Mouse (Mus musculus): ENCODE results near the gene Fam129c. TPM values are rescaled to one million over a fixed set of nuclear protein-coding genes. Genes with fewer than 3 reads are reported as not detected.
A peak's percentile ranks its signal among the peaks of the same experiment; 100 is the strongest.

Gene Fam129c
- polyA plus RNA-seq, 1 experiment from 2014 or later = 0.77 TPM

DNA sequence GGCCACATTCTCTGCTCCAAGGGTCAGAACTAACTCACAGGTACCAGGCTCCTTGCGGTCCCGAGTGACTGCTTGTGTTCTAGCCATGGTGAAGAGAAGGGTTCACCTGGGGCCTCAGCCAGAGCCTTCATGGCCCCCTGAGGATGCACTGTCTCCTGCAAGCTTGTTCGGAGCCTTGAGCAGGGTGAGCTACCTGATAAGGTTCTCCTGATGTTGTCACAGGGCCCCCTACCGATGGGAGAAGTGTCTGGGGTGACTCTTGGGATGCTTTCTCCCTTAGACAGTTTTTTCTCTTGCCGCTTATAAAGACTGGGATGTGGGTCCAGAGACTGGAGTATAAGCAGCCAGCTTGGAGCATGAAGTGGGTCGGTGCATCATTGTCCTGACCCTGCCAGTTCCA is 1.1 kb upstream of the Fam129c start:
- Histone ChIP-seq H3K36me3 (ENCODE audit: control insufficient read depth, insufficient read depth) (no peaks in the 10 kb centered on the region; the same call in 1 of the 2 replicates), H3K4me3 (ENCODE audit: low read depth, low read length) (no peak overlapping the region), H3K27me3 (replicated peaks; ENCODE audit: control insufficient read depth, insufficient read depth, low read length) (peaks cover under 1% of the 10 kb centered on the region; the same call in 1 of the 2 replicates), H3K4me2 (replicated peaks; ENCODE audit: low read depth) (no peak overlapping the region), H3K27ac (ENCODE audit: low read depth, low read length) (no peak overlapping the region), H3K4me1 (replicated peaks; ENCODE audit: control insufficient read depth, insufficient read depth, low read length) (peaks cover 11% of the 10 kb centered on the region; the same call in 1 of the 2 replicates), H3K9ac (ENCODE audit: low read depth, low read length) (no peak overlapping the region), H3K9me3 (ENCODE audit: control insufficient read depth) (no peaks in the 10 kb centered on the region)
- ATAC-seq = no peak
- WGBS = 60% methylated on average over 6 of the region's 6 CpGs
- no peak for TF ChIP-seq CTCF (IDR thresholded peaks at IDR 0.05; ENCODE audit: low read depth)

DNA sequence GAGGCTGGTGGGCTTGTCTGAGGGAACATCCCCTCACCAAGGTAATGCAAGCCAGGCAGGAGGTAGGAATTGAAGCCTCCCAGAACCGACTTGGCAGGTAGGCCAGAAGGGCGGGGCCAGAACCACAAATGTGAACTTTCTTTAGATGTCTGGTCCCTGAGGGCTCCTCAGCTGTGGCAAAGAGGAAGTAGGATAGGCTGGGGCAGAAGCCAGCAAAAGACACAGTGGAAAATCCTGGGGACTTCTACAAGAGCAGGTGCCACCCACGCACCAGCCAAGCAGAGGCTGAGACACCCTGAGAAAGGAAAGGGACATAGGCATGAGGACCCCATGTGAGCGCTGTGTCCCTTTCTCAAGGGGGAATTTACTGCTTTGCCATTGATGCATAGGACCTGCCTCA is 650 bp upstream of the Fam129c start:
- H3K36me3 ChIP-seq (ENCODE audit: control insufficient read depth, insufficient read depth) = no peaks in the 10 kb centered on the region; the same call in 1 of the 2 replicates
- 74% methylated on average over 4 of the region's 4 CpGs for WGBS

DNA sequence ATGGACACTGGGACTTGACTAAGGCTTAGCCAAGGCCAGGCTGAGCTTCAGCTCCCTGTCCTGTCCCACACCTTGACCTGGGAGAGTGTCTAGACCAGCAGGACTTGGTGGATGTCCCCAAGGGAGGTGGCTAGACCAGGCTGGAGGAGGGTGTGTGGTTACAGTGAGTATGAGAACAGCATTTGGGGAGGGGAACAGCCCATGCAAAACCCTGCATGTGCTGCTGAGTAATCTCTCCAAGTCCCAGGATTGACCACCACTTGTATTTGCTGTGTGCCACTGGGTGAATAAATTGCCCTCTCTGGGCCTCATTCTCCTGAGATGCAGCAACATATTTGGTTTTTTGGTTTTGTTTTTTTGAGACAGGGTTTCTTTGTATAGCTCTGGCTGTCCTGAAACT is 927 bp downstream of the Fam129c start:
- no peak overlapping the region for H3K4me2 ChIP-seq (replicated peaks; ENCODE audit: low read depth)
- H3K4me3 ChIP-seq (ENCODE audit: low read depth, low read length) = no peak overlapping the region
- no peak for ATAC-seq
- TF ChIP-seq CTCF (IDR thresholded peaks at IDR 0.05; ENCODE audit: low read depth) = no peak
- no peak overlapping the region for H3K27ac ChIP-seq (ENCODE audit: low read depth, low read length)
- no peaks in the 10 kb centered on the region for H3K9me3 ChIP-seq (ENCODE audit: control insufficient read depth)
- H3K9ac ChIP-seq (ENCODE audit: low read depth, low read length) = no peak overlapping the region
- peaks cover 8% of the 10 kb centered on the region; the same call in 1 of the 2 replicates for H3K4me1 ChIP-seq (replicated peaks; ENCODE audit: control insufficient read depth, insufficient read depth, low read length)
- H3K27me3 ChIP-seq (replicated peaks; ENCODE audit: control insufficient read depth, insufficient read depth, low read length) = peaks cover 13% of the 10 kb centered on the region; the same call in 1 of the 2 replicates
- no peaks in the 10 kb centered on the region; the same call in 1 of the 2 replicates for H3K36me3 ChIP-seq (ENCODE audit: control insufficient read depth, insufficient read depth)

More for the DNA sequence above, 650 bp upstream of the Fam129c start:
- Histone ChIP-seq H3K27me3 (replicated peaks; ENCODE audit: control insufficient read depth, insufficient read depth, low read length) (peaks cover 4% of the 10 kb centered on the region; the same call in 1 of the 2 replicates), H3K9me3 (ENCODE audit: control insufficient read depth) (no peaks in the 10 kb centered on the region), H3K27ac (ENCODE audit: low read depth, low read length) (no peak overlapping the region), H3K4me2 (replicated peaks; ENCODE audit: low read depth) (no peak overlapping the region), H3K9ac (ENCODE audit: low read depth, low read length) (no peak overlapping the region), H3K4me1 (replicated peaks; ENCODE audit: control insufficient read depth, insufficient read depth, low read length) (peaks cover 11% of the 10 kb centered on the region; the same call in 1 of the 2 replicates), H3K4me3 (ENCODE audit: low read depth, low read length) (no peak overlapping the region)
- no peak for ATAC-seq
- TF ChIP-seq CTCF (IDR thresholded peaks at IDR 0.05; ENCODE audit: low read depth) = no peak

DNA sequence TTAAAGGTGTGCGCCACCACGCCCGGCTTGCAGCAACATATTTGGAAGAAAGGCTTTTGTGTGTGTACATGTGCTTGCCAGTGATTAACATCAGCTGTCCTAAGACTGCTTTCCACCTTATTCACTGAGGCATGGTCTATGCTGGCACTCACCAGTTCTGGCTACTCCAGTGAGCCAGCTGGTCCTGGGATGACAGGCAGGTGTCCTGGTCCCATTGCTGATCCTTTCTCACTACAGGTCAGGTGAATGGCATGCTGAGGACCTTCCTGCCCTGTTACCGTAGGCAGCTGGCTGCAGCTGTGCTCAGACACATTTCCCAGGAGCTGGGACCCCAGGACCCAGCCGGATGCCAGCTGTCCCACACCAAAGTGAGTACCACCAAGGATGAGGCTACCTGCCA is 1.4 kb downstream of the Fam129c start:
- no peak for ATAC-seq
- Histone ChIP-seq H3K4me2 (replicated peaks; ENCODE audit: low read depth) (no peak overlapping the region), H3K27ac (ENCODE audit: low read depth, low read length) (no peak overlapping the region), H3K36me3 (ENCODE audit: control insufficient read depth, insufficient read depth) (no peaks in the 10 kb centered on the region; the same call in 1 of the 2 replicates), H3K9ac (ENCODE audit: low read depth, low read length) (no peak overlapping the region), H3K9me3 (ENCODE audit: control insufficient read depth) (no peaks in the 10 kb centered on the region), H3K27me3 (replicated peaks; ENCODE audit: control insufficient read depth, insufficient read depth, low read length) (peaks cover 13% of the 10 kb centered on the region; the same call in 1 of the 2 replicates), H3K4me3 (ENCODE audit: low read depth, low read length) (no peak overlapping the region), H3K4me1 (replicated peaks; ENCODE audit: control insufficient read depth, insufficient read depth, low read length) (0 out of 2 replicates have a peak, but pooled peaks cover 6% of the 10 kb centered on the region)
- TF ChIP-seq CTCF (IDR thresholded peaks at IDR 0.05; ENCODE audit: low read depth) = no peak
- WGBS = 88% methylated on average over 5 of the region's 5 CpGs

DNA sequence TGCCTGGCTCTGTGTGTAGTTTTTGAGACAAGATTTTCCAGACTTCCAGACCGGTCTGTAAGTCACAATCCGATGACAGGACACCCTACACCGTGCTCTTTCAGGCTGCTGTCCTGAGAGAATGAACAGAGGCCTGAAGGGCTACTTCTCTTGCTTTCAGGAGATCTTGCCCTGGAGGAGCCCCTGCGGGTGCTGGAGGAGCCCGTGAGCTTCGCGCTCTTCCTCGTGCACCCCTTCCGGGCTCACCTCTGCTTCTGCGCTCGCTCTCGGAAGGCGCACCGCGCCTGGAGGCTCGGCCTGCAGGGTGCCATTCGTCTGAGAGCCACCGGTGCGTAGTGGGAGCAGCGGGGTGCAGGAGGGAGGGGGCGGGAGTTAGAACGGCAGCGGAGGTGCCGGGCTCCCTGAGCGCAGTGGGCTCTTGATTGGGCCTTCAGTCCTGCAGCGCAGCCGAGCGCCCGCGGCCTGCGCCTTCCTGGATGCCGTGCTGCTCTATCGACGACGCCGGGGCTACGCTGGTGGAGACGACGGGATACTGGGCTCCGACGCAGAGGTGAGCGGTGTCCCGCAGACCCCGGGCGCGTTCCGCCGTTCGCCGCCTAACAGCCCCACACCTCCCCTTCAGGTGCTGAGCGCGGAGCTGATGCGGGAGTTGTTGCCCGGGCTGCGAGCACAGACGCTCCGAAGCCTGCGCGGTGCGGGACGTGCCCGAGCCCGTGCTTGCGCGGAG is 4.7 kb downstream of the Fam129c start:
- no peak for TF ChIP-seq CTCF (IDR thresholded peaks at IDR 0.05; ENCODE audit: low read depth)
- H3K27ac ChIP-seq (ENCODE audit: low read depth, low read length) = no peak overlapping the region

DNA sequence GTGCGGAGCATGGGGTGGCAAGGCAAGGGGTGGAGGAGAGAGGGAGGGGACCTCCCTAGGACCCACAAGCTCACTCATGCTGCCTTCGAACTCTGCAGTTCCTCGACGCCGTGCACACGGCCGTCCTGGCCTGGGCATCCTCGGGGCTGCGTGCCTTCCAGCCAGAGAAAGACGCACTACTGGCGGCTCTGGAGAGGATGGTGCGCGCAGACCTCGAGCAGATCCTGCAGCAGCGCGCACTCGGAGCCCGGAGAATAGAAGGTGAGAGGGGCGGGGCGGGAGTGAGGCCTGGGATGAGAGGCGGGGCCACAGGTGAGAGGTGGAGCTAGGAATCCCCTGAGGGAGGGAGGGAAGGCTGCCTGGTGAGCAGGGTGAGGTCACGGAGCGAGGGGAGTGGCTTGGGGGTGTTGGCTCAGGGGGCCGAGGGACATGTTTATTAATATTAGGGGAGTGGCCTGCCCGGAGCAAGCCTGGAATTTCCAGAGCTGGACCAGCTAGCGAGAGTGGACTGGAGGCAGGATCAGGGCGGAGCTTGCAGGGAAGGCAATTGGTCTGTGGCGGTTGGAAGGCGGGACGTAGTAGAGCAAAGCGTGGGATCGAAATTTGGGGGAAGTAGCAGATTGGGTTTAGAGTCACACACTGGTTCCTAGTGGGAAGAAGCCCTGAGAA is 5.4 kb downstream of the Fam129c start:
- 2% methylated on average over 30 of the region's 32 CpGs for WGBS

More for the DNA sequence above, 4.7 kb downstream of the Fam129c start:
- Histone ChIP-seq H3K9ac (ENCODE audit: low read depth, low read length) (no peak overlapping the region), H3K4me3 (ENCODE audit: low read depth, low read length) (peak overlapping the region; percentile 29), H3K9me3 (ENCODE audit: control insufficient read depth) (no peaks in the 10 kb centered on the region), H3K36me3 (ENCODE audit: control insufficient read depth, insufficient read depth) (no peaks in the 10 kb centered on the region), H3K4me1 (replicated peaks; ENCODE audit: control insufficient read depth, insufficient read depth, low read length) (0 out of 2 replicates have a peak, but pooled peaks cover 6% of the 10 kb centered on the region), H3K4me2 (replicated peaks; ENCODE audit: low read depth) (peak overlapping the region; percentile 64), H3K27me3 (replicated peaks; ENCODE audit: control insufficient read depth, insufficient read depth, low read length) (peaks cover 13% of the 10 kb centered on the region; the same call in 1 of the 2 replicates)
- WGBS = 5% methylated on average over 62 of the region's 65 CpGs
- peak; percentile 25; the same call in 1 of the 2 replicates for ATAC-seq

More for the DNA sequence above, 5.4 kb downstream of the Fam129c start:
- H3K9me3 ChIP-seq (ENCODE audit: control insufficient read depth) = no peaks in the 10 kb centered on the region
- peaks cover 13% of the 10 kb centered on the region; the same call in 1 of the 2 replicates for H3K27me3 ChIP-seq (replicated peaks; ENCODE audit: control insufficient read depth, insufficient read depth, low read length)
- 0 out of 2 replicates have a peak, but pooled peaks cover 6% of the 10 kb centered on the region for H3K4me1 ChIP-seq (replicated peaks; ENCODE audit: control insufficient read depth, insufficient read depth, low read length)
- no peaks in the 10 kb centered on the region for H3K36me3 ChIP-seq (ENCODE audit: control insufficient read depth, insufficient read depth)
- no peak overlapping the region for H3K27ac ChIP-seq (ENCODE audit: low read depth, low read length)
- peak overlapping the region; percentile 29 for H3K4me3 ChIP-seq (ENCODE audit: low read depth, low read length)
- ATAC-seq = peak; percentile 86
- H3K9ac ChIP-seq (ENCODE audit: low read depth, low read length) = no peak overlapping the region
- no peak for TF ChIP-seq CTCF (IDR thresholded peaks at IDR 0.05; ENCODE audit: low read depth)
- H3K4me2 ChIP-seq (replicated peaks; ENCODE audit: low read depth) = peak overlapping the region; percentile 64
